Mouse (Mus musculus): ENCODE data around the gene Dchs1.

The Dchs1 gene

GRCm38 (mm10) chr7:105787285-105788140 lies at the start of gene Dchs1:
Gene Dchs1, minus strand, starts transcription at chr7:105787654.
- DNase-seq (ENCODE audit: low spot score in 2 of 2), result peak in 1 of 2 experiments; percentile 41

GRCm38 (mm10) chr7:105824281-105824680 lies 36.8 kb upstream of the Dchs1 start:
- no peak for DNase-seq (ENCODE audit: low spot score in 2 of 2)

- DNase-seq (ENCODE audit: low spot score in 2 of 2), result no peak
These were observed 31.0 kb upstream of the Dchs1 start for GRCm38 (mm10) chr7:105818483-105818882.

DNA sequence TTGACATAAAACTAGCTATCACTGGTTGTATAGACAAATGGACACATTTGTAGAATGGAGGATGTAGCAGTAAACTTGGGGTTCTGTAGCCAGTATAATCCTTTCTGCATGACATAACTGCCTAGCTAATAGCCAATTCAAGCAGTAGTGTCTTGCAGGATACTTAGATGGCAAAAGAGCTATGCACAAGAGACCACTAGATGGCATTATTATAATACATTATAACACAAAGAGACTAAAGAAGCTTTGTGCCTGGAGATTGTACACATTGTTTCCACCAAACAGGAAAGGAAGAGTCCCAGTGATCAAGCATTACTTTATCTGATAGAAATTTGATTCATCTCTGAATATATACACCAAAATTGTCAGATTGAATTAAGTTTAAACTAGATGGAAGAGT lies 29.3 kb upstream of the Dchs1 start:
- no peak for DNase-seq (ENCODE audit: low spot score in 2 of 2)

DNA sequence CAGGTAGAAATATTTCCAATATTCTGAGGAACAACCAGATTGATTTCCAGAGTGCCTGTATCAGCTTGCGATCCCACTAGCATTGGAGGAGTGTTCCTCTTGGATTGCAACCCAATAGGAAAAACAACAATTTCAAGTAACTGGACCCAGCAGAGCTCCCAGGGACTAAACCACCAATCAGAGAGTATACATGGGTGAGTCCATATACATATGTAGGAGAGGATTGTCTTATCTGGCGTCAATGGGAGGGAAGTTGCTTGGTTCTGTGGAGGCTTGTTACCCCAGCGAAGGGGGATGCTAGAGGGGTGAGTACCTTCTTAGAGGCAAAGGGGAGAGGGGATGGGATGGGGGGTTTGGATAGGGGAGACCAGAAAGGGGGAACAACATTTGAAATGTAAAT lies 25.9 kb upstream of the Dchs1 start:
- no peak for DNase-seq (ENCODE audit: low spot score in 2 of 2)

DNA sequence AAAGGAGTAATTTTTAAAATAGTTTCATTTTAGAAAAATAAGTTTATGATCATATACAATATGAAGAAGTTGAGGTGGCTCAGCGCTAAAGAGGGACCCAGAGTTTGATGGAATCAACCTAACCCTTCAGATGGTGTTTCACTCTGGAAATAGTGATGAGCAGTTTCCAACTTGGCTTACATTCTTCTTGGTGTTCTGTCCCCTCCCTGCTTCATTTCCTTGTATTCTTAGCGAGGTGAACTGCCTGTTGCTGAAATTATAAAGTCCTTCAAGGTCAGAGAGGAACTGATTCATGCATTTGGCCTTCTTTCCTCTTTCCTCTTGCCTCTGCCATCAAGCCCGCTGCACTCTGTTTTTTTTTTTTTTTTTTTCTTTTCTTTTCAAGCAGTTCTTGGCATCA lies 25.1 kb upstream of the Dchs1 start:
- DNase-seq (ENCODE audit: low spot score in 2 of 2), result no peak

DNA sequence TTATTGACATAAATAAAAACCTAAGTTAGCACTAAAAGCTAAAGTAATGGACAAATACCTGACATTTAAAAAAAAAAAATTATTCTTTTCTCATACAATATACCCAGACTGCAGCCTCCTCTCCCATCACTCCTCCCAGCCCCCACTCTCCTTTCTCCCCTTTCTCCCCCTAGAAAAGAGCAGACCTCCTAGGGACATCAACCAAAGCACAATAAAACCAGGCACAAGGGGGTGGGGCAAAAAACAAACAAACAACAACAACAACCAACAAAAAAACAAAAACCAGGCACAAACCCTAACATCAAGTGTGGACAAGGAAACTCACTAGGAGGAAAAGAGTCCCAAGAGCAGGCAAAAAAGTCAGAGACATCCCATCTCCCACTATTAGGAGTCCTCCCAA lies 24.1 kb upstream of the Dchs1 start:
- DNase-seq (ENCODE audit: low spot score in 2 of 2), result peak in 1 of 2 experiments; percentile 23

- DNase-seq (ENCODE audit: low spot score in 2 of 2), result peak; percentile 99 to 100
These were observed 23.5 kb upstream of the Dchs1 start, which contains the start of gene Mrpl17 for GRCm38 (mm10) chr7:105810877-105811489. Gene Mrpl17, minus strand, starts transcription at chr7:105811099.

GRCm38 (mm10) chr7:105810280-105810876 lies 22.9 kb upstream of the Dchs1 start:
- DNase-seq (ENCODE audit: low spot score in 2 of 2), result no peak

- no peak for DNase-seq (ENCODE audit: low spot score in 2 of 2)
These were observed 22.4 kb upstream of the Dchs1 start for GRCm38 (mm10) chr7:105809836-105810235.

DNA sequence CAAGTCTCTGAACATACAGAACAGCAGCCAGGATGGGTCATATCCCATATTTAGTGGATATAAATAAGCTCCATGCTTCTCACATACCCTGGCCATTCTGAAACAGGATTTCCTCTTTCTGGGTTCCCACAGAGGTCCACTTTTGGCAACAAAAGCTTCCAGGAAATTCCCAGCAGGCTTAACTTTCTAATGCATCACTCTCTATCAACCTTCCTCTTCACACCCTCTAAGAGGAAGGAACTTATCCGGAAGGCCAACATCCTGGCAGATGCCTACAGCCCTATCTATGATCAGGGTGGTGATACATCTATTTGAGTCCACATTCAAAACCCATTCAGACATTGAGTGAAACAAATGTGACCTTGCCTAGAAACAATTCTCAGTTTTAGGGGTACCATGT lies 20.9 kb upstream of the Dchs1 start:
- DNase-seq (ENCODE audit: low spot score in 2 of 2), result no peak

- DNase-seq (ENCODE audit: low spot score in 2 of 2), result no peak
These were observed 19.3 kb upstream of the Dchs1 start for GRCm38 (mm10) chr7:105806716-105807115.

- DNase-seq (ENCODE audit: low spot score in 2 of 2), result no peak
These were observed 18.7 kb upstream of the Dchs1 start for GRCm38 (mm10) chr7:105806125-105806524.

- DNase-seq (ENCODE audit: low spot score in 2 of 2), result no peak
These were observed 16.0 kb upstream of the Dchs1 start for GRCm38 (mm10) chr7:105803428-105803827.

GRCm38 (mm10) chr7:105802771-105803170 lies 15.3 kb upstream of the Dchs1 start:
- no peak for DNase-seq (ENCODE audit: low spot score in 2 of 2)

DNA sequence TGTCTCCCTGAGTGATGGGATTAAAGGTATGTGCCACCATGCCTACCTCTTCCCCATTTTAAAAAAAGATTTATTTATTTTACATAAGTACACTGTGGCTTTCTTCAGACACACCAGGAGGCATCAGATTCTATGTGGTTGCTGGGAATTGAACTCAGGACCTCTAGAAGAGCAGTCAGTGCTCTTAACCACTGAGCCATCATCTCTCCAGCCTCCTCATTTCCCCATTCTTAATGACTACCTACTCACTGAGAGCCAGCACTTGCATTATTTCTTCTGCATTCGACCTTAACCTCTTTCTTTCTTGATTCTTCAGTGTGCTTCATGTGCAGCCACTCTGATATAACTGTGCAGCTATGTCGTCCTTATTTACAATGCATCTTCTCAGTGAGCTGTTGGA lies 14.9 kb upstream of the Dchs1 start:
- no peak for DNase-seq (ENCODE audit: low spot score in 2 of 2)

- DNase-seq (ENCODE audit: low spot score in 2 of 2), result no peak
These were observed 9.5 kb upstream of the Dchs1 start for GRCm38 (mm10) chr7:105796972-105797371.

DNA sequence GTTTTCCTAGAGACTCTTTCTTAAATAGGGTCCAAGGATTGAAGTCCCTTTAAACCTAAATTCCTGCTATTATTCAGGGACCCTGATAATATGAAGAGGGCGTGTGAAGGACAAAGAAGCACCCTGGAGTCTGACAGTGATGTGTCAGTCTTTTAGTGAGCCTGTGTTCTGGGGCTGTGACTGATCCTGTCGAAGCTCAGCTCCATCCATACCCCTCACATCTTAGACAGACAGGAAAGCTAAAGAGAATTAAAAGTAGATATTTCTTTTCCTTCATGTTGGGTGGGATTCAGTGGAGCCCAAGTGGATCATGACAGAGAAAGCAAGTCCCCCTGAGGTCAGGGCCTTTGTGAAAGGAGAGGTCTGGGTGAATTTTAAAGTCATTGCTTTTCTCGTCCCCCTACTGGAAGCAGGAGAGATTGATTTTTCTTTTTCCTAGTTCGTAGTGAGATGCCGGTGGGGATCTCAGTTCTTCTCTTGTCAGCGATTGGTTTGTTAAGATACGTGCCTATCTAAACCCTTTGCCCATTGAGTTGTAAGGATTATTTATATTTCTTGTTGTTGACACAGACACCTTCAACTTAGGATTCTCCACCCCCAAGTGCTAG lies 8.4 kb upstream of the Dchs1 start:
- no peak for DNase-seq (ENCODE audit: low spot score in 2 of 2)

- DNase-seq (ENCODE audit: low spot score in 2 of 2), result no peak
These were observed 6.2 kb upstream of the Dchs1 start for GRCm38 (mm10) chr7:105793701-105794100.

GRCm38 (mm10) chr7:105791147-105791546 lies 3.7 kb upstream of the Dchs1 start:
- no peak for DNase-seq (ENCODE audit: low spot score in 2 of 2)

DNA sequence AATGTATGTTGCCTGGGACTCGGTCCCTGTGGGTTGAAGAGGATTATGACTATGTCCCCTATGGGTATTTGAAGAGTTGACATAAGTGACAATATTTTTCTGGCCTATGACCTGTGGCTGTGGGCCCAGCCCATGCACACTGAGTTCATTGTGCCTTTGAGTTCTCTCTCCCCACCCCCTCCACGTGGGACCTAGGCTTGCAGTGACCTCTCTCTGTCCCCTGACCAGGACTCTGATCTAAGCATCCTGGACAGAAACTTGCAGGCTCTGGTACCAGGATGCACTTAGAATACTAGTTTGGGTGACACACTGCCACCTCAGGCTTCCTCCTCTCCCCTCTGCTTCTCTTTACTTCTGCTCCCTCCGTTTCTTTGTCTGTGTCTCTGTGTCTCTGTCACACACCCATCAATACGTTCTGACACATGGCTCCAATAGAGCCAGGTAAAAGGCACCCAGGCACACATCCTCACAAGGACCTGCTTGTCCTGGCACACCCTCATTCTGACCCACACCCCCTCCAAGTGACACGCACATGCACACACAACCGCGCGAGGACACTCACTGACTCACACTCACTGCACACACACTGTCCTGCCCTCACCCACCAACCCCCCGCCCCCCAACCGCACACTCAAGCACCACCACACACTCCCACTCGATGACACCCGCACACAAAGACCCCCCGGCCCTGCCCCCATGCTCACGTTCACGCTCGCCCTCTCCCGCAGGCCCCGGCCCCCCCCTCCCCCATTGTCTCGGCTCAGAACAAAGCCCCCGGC lies 759 bp downstream of the Dchs1 start:
- DNase-seq (ENCODE audit: low spot score in 2 of 2), result no peak

GRCm38 (mm10) chr7:105784556-105784955 lies 2.9 kb downstream of the Dchs1 start:
- DNase-seq (ENCODE audit: low spot score in 2 of 2), result no peak
